Mouse (Mus musculus) common myeloid progenitor, adult 5-6 weeks (primary cell): Measurements from ENCODE around the gene Mta3. TPM values are rescaled to one million over a fixed set of nuclear protein-coding genes. Genes with fewer than 3 reads are reported as not detected.
A peak's percentile ranks its signal among the peaks of the same experiment; 100 is the strongest.

Experiments
- ATAC-seq: replicated peaks from 2 replicates; pipeline ENCODE4 v1.8.0; 2016; ENCODE audit warnings: low read depth, mild to moderate bottlenecking, moderate TSS enrichment, inconsistent platforms; ENCODE audit not compliant: poor library complexity, severe bottlenecking
- total RNA-seq: library from RNA; stranded (forward); fragments of 200-1000, 187-1606 nt; gene quantifications from 2 replicates; pipeline ENCODE4 v1.2.3, GENCODE M21; 2017

Mta3 gene
- total RNA-seq, 1 experiment from 2014 or later = 75.8 TPM

DNA sequence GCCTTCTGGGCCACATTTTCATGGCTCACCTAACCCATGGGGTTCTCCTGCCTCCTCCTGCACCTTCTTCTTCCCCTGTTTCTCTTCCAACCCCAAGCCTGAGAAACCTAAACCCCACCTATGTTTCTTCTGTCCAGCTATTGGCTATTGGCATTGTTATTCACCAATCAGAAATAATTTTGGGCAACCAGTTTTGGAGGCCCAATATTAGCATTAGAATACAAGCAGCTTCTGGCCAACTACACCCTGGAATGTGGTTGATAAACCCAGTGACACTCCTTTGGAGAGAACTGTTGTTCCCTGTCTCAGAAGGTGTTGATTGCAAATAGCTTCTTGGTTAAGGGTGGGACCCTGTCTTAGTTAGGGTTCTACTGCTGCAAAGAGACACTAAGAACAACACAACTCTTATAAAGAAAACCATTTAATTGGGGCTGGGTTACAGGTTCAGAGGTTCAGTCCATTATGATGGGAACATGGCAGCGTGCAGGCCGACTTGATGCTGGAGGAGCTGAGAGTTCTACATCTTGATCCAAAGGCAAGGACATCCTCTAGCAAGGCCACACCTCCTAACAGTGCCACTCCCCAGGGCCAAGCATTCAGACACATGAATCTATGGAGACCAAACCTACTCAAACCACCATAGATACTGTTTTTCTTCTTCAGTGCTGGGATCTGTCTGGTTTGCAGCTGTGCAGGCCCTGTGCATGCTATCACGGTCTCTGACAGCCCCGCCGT is 44.4 kb downstream of the Mta3 start:
- no peak for ATAC-seq

DNA sequence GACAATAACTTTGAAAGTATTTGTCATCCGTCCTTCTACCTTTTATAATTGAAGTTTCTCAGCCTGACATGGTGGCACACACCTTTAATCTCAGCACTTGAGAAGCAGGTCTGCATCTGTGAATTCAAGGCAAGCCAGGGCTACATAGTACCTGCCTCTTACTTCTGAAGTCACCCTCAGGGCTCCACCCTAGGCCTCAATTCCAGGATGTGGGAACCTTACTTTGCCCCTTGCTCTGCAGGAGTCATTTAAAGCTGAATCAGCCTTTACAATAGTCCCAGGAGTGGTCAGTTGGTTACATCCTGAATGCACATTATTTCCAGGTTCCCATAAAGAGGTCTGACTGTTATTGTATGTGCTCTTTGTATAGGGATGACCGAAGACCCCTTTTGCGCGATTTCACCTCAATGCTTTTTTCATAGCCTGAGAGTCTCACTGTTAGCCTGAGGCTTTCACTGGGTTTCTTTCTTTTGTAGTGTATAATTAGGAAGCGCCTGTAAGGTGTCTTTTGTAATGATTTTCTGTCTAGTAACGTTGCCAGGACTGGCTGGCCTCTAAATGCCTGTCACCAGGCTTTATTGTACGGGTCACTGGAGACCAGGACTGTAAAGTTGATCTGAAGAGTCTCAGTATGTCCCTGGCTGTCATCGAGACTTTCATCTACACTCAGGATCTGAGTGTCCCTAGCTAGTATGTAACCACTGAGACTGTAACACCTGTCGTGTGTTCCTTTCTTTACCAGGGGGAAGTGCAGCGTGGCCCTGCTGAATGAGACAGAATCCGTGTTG is 47.3 kb downstream of the Mta3 start:
- ATAC-seq = no peak

DNA sequence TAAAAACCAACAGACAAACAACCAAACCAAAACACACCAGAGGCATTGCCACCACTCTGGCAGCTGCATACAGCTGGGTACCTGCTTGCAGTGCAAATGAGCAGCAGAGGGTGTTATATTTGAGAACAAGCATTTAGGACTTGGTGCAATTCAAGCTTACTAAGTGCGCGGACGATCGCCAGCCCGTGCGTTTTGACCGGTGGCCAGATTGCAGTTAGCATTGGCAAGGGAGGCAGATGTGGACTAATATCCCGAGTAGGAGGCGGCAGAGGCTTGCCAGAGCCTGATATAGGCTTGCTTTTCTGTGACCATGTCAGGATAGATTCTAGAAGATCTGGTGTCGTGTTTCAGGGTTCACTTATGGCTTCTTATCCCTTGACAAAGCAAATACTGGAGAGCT is 52.1 kb downstream of the Mta3 start:
- no peak for ATAC-seq

GRCm38 (mm10) chr17:83759547-83759946 is 53.6 kb downstream of the Mta3 start:
- ATAC-seq = no peak

DNA sequence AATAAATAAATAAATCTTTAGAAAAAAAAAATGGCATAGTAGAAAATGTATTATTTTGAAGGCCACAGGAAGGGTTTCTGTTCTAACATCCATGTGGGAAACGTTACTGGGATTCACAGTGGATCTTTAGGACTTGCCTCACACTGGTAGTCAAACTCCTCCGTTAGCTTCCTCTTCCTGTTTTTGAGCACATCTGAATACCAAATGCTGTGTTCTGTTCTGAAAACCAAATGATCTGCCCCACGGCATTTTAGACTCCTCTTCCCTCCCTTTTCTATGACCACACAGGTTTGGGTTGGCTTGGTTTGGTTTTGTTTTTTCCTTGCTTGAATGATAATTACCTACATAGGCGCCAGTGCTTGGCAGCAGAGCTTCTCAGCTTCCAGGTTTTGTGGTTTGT is 58.6 kb downstream of the Mta3 start:
- ATAC-seq = peak; percentile 37; the same call in 1 of the 2 replicates

GRCm38 (mm10) chr17:83767064-83767463 is 61.1 kb downstream of the Mta3 start:
- no peak for ATAC-seq

DNA sequence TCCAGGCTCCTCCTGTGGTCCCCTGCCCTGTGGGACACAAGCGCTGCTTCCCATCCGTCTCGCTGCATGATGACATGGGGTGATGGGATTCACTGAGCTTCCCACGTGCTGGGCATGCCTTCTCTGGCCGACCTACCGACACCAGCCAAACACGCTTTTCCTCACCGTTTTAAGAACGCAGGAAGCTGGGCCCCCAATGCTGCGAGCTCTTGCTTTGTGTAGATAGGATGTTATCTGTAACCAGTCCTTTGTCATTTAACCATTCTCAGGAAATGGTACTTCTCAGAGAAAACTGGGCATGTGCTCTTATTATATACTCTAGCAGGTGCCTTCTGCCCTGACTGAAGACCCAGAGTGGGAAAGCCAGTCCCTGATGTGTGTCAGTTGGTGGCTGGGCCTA is 62.3 kb downstream of the Mta3 start:
- ATAC-seq = peak; percentile 31

GRCm38 (mm10) chr17:83770371-83770770 is 64.4 kb downstream of the Mta3 start:
- ATAC-seq = no peak

DNA sequence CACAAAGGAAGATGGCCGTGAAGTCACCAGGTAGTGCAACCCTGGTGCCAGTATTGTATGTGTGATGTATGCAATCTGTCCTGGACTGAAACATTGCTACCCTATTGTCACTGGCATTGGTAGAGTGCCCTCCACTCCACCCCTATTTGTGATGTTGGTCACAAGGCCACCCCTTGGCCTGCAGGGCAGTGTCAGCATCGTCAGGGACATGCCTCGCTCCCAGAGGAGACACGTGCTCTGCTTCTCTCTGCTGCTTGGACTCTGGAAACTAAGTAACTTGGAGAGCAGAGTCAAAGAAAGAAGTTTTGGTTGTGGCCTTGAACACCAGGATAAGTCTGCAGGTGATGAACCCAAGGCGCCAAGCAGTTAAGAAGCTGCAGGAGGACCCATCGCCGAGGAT is 65.0 kb downstream of the Mta3 start:
- ATAC-seq = no peak

DNA sequence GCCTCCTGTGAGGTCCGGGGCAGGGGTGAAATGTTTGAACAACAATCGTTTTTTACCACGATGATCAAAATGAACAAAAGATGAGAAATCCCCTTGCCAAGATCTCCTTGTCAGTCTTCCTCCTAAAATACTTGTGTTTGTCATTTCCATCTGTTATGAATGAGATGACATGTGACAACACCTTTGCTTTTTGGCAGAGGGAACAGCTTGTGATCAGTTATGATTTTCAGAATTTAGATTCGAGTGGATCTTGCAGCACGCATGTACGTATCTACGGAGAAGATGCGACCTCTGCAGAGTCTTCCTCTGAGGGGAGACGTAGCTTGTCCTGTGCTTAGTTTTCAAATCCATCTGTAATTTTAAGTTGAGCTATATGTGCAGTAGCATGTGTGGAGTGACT is 66.1 kb downstream of the Mta3 start:
- ATAC-seq = no peak

- peak; percentile 85 for ATAC-seq
These were observed 66.7 kb downstream of the Mta3 start for GRCm38 (mm10) chr17:83772711-83773110.

- ATAC-seq = no peak
These were observed 71.0 kb downstream of the Mta3 start for GRCm38 (mm10) chr17:83776965-83777364.

- ATAC-seq = peak; percentile 33
These were observed 71.6 kb downstream of the Mta3 start for GRCm38 (mm10) chr17:83777462-83778051.

GRCm38 (mm10) chr17:83780228-83780627 is 74.3 kb downstream of the Mta3 start:
- peak; percentile 36; the same call in 1 of the 2 replicates for ATAC-seq

DNA sequence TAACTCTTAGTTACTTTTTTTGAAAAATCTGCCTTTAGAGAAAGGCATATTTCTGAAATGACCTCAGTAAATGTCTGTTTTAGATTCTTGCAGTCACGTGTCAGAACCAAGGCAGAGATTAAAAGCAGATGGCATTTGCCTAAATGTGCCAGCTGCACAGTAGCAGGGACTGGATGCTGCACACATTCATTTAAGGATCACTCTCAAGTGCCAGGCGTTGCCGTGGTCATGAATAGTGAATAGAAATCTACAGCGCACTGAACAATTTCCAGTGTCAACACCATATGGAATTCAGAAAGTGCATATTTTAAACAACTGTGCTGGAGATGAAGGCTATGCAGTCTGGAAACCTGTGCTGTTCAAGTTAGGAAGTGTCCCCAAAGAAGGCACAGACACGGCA is 76.8 kb downstream of the Mta3 start:
- ATAC-seq = no peak

DNA sequence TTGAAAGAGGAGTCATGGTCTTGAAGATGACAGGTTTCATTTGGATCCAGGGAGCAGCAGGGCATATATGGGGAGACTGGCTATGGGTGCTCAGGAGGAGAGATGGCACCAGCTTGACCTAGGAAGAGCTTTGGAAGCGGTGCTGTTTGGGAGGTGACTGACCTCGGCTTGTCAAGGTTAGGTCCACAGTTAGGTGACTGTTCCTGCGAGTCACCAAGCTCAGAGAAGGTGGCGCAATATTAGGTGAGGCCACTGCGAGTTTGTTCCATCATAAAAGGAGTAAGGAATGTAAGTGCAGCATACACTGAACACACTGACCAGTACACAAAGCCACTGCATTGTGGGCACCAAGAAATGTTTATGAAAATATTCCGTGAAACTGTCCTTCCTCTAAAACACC is 80.5 kb downstream of the Mta3 start:
- ATAC-seq = 0 out of 2 replicates have a peak, but pooled peaks have one; percentile 15

DNA sequence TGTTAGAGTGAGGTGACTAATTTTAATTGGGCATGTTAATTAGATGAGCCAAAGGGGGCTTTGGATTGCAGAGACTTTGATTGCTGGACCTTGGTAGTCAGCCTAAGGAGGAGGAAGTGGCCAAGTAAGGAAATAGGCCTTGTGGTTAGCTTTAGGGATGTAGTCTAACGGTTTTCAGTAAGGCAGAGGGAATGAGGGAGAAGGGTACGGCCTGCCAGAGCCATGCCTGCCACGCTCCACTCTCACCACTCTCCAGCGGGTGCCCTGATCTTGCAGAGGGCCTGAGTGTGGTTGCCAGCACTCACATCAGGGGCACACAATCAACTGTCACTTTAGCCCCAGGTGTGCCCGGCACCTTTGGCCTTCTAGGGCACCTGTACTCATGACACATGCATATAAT is 84.2 kb downstream of the Mta3 start:
- peak; percentile 76 for ATAC-seq

GRCm38 (mm10) chr17:83792388-83792787 is 86.4 kb downstream of the Mta3 start:
- no peak for ATAC-seq

DNA sequence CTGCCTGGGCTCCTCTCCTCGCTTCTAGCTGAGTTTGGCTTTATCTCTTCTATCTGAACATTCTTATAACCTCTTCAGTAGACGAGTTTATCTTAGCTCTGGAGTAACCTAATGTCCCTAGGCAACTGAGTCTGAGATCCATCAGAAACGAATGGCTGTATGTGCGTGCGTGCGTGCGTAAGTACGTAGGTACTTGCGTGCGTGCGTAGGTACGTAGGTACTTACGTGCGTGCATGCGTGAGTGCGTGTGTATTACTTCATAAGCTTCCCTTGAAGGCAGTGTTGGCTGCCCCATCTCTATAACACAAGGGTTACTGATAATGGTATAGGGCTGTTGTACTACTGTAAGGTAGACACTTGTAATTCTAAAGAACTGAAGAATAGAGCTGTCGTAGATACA is 89.2 kb downstream of the Mta3 start:
- no peak for ATAC-seq

- peak; percentile 56; the same call in 1 of the 2 replicates for ATAC-seq
These were observed 93.6 kb downstream of the Mta3 start for GRCm38 (mm10) chr17:83799506-83800050.

- no peak for ATAC-seq
These were observed 98.0 kb downstream of the Mta3 start for GRCm38 (mm10) chr17:83803987-83804386.
